Mouse (Mus musculus): ENCODE measurements around the gene Kiss1r. TPM values are rescaled to one million over a fixed set of nuclear protein-coding genes. Genes with fewer than 3 reads are reported as not detected.

Kiss1r gene
- total RNA-seq, 2 experiments from 2014 or later, result 5.0 to 8.9 TPM

- DNase-seq (ENCODE audit: low spot score in 2 of 2), result no peak
These were observed 19.2 kb upstream of the Kiss1r start for GRCm38 (mm10) chr10:79897316-79898245.

- DNase-seq (ENCODE audit: low spot score in 2 of 2), result peak; percentile 65 to 69
These were observed 15.8 kb upstream of the Kiss1r start for GRCm38 (mm10) chr10:79900951-79901410.

- DNase-seq (ENCODE audit: low spot score in 2 of 2), result no peak
These were observed 10.1 kb upstream of the Kiss1r start for GRCm38 (mm10) chr10:79906712-79907111.

DNA sequence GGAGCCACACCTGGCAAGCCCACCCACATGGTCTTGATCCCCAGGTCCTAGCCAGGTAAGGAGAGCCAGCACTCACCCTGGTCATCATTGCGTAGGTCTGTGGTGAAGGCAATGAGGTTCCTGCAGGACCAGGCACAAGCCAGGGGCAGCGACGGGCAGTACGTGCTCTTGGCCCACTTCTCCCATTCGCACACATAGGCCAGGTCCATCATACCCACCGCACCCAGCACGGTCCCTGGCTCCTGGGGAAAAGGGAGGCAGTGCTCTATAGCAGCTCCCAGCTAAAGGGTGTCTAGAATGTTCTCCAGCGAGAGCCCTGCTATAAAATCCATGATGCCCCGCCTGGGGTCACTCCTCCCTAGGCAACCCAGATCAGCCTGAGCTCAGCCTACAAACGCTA, 9.4 kb upstream of the Kiss1r start:
- DNase-seq (ENCODE audit: low spot score in 2 of 2), result no peak

DNA sequence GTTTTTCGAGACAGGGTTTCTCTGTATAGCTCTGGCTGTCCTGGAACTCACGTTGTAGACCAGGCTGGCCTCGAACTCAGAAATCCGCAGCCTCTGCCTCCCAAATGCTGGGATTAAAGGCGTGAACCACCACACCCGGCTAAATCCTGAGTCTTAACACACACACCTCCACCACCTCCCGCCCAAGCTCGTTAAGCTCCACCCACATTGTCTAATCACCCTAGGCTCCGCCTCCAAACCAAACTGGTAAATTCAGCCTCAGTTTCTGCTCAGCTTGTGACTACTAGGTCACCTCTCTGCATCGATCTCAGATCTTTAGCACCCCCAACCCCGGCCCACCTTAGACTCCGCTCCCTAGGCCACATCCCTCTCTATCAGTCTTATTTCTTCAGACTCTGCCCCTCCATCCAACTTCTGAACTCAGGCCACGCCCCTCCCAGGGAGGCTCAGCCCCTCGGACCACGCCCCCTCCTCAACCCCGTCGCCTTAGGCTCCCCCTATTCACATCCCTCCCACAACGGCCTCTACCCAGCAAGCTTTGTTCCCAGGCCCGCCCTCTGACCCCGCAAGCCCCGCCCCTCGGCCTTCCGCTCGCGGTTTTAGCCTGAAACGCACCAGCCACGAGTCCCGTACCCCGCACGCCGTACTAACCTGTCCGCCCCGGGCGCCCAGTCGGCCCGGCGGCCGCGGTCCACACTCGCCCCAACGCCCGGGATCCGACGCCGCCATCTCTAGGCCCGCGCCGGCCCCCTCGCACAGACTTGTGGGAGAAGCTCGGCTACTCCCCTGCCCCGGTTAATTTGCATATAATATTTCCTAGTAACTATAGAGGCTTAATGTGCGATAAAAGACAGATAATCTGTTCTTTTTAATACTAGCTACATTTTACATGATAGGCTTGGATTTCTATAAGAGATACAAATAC, 8.3 kb upstream of the Kiss1r start, which contains the start of gene Med16:
Gene Med16, minus strand, starts transcription at position 757 of the 925 bp plus-strand sequence.
- peak; percentile 96 to 98 for DNase-seq (ENCODE audit: low spot score in 2 of 2)

GRCm38 (mm10) chr10:79909092-79909922, 7.5 kb upstream of the Kiss1r start:
- peak; percentile 49 to 79 for DNase-seq (ENCODE audit: low spot score in 2 of 2)

DNA sequence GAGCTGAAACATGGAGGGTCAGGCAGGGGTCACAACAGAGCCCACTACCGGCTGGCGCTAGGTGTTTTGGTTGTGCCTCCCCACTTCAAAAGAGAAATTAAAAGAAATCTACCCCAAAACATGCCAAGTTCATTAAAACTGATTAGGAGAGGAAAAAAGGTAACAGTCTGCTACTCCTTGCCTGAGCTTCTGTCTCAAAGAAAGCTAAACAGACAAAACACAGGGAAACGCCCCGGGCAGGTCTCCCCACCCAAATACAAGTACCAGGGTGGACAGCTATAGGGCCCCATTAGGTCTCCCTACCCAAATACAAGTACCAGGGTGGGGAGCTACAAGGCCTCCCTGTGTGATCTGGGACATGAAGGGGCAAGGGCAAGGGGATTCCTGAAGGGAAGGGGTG, 6.2 kb upstream of the Kiss1r start, which contains the start of gene Gm26602:
Gene Gm26602, plus strand, starts transcription at position 301 of the 400 bp plus-strand sequence.
- DNase-seq (ENCODE audit: low spot score in 2 of 2), result no peak

GRCm38 (mm10) chr10:79912412-79912811, 4.4 kb upstream of the Kiss1r start:
- DNase-seq (ENCODE audit: low spot score in 2 of 2), result no peak

GRCm38 (mm10) chr10:79914131-79914947, 2.4 kb upstream of the Kiss1r start:
- no peak for DNase-seq (ENCODE audit: low spot score in 2 of 2)

DNA sequence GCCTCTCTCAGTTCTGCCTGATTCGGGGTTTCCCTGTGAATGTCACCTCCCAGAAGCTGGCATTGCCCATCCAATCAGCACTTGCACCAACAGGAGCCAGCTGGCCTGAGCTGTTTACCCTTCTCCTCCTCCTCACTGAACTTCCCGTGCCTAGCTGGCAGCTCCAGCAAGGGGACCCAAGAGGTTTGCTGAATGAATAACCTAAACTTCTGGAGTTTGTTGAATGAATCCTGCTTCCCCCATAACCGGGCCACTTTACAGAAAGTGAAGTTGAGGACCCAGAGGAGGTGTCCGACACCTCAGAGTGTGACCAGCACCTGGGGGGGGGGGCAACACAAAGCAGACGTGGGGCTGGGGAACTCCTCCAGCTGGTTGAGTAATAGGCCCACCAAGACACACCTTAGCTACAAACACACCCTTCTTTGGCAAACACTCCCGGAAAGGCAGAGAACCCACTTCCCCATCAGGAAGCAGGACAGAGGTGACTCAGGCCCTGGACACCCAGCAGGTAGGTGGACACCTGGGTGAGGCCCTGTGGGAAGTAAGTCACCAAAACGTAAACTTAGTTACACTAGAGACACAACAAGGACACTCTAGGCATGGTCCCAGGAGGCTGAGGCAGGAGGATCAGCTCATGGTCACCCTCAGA, 1.7 kb upstream of the Kiss1r start:
- no peak for DNase-seq (ENCODE audit: low spot score in 2 of 2)

- no peak for DNase-seq (ENCODE audit: low spot score in 2 of 2)
These were observed 690 bp upstream of the Kiss1r start for GRCm38 (mm10) chr10:79916081-79916480.

DNA sequence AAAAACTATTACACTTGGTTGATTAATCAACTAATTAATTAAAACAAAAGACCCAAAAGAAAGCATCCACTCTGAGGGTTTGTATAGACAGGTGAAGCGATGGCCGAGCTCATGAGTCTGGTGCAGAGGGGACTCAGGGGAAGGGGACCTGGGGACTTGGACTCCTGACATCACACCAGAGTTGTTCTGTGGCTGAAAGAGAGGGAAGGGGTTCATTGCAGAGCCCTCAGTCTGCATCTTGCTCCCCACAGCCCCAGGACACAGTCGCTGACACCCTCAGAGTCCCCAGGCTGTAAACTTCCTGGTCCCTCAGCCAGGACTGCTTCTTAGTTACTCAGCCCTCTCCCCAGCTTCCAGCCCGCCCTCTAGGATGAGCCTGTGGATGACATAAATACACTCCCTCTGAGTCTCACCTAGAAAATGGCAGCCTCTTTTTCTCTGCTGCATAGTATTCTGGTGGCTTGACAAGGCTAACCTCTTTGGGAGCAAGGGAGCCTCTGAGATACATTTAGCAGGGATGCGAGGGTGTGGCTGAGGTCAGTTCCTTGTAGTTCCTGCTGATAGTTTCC, 845 bp downstream of the Kiss1r start:
- DNase-seq (ENCODE audit: low spot score in 2 of 2), result no peak

- no peak for DNase-seq (ENCODE audit: low spot score in 2 of 2)
These were observed 1.7 kb downstream of the Kiss1r start for GRCm38 (mm10) chr10:79918231-79919078.

DNA sequence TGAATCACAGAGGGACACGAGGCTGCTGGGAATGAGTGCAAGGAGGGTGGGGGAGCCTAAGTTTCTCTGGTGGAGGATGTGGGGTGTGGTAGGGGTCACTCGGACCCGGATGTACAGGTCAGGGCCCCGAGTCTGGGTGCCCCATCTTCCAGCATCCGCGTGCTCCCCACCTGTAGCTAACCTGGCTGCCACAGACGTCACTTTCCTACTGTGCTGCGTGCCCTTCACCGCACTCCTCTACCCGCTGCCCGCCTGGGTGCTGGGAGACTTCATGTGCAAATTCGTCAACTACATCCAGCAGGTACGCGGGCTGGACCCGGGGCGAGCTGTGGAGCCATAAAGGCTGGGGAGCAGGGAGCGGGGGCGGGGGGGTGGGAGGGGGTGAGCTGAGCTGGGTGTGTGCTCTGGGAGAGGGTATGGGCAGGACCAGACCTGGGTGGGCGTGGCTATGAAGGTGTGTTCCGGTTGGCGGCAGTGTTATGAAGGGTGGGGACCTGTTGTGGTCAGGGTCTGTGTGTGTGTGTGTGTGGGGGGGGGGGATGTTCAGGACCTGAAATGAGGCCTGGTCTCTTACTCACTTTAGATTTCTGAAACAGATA, 2.6 kb downstream of the Kiss1r start:
- no peak for DNase-seq (ENCODE audit: low spot score in 2 of 2)

DNA sequence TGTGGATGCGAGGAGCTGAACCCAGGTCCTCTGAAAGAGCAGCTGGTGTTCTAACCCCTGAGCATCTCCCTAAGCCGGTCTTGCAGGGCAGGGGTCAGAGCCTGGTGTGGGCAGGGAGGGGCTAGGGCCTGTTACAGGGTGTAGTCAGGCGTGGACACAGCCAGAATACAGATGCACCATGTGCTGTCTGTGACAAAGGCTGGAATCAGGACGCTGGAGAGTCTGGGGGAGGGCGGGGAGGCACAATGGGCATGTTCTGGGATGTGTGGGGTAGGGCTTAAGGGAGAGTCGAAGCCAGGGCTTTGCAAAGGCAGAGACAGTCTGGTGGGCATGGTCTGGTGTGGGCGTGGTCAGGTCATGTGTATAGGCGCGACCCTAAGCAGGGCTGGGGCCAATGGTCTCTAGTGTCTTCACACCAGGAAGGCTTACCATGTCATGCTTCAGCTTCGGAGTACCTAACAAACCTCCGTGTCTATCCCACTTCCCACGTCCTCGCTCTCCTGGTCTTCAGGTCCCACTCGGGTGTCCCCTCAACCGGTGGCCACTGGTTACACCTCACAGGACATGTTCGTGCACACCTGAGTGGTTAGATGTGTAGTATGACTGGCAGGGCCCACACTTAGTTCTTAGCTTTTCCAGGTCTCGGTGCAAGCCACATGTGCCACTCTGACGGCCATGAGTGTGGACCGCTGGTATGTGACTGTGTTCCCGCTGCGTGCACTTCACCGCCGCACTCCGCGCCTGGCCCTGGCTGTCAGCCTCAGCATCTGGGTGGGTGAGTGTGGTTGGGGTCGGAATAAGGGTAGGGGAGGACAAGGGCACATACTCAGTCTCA, 3.5 kb downstream of the Kiss1r start:
- no peak for DNase-seq (ENCODE audit: low spot score in 2 of 2)

DNA sequence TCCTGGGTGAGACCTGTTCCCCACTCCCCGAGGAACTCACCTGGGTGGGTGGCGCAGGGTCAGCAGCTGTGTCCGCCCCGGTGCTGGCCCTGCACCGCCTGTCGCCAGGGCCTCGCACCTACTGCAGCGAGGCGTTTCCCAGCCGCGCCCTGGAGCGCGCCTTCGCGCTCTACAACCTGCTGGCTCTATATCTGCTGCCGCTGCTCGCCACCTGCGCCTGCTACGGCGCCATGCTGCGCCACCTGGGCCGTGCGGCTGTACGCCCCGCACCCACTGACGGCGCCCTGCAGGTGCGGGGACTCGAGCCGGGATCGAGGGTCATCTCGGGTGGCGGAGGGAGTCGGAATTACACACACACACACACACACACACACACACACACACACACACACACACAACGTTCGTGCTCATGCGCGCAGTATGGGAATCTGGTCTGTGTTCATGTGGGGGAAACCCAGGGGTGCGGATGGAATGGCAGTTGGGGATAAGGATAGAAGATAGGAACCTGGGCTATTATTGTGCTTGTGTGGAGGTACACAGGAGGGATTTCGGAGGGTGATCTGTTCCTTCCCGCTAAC, 4.3 kb downstream of the Kiss1r start, which contains the start of gene R3hdm4:
Gene R3hdm4, minus strand, starts transcription at position 251 of the 578 bp plus-strand sequence.
- DNase-seq (ENCODE audit: low spot score in 2 of 2), result no peak

All from layer of hippocampus, postnatal 14 days (tissue).